Mouse (Mus musculus): ENCODE measurements around the gene Cds1.

DNA sequence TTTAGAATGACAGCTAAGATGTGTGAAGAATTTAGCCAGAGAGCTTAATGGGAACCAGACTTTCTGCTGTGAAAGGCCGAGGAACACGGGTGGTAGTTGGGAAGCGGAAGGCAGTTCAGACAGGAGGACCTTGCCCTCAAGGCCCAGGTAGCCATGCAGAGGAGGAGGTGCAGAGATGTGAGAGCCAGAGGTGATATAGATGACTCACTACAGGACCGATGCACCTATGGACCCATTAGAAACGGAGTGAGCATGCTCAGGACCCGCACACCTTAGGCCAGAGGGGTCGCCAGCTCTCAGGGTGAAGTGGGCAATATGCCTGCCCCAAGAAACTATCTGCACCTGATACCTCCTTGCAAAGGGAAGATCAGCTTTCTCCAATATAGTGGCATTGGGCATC is 3.6 kb downstream of the Cds1 start:
- TF ChIP-seq CTCF (IDR thresholded peaks at IDR 0.05; ENCODE audit: low read depth, low read length) (no peak), POLR2A (IDR thresholded peaks at IDR 0.05; ENCODE audit: borderline replicate concordance, low read depth, low read length) (no peak)

Data from bone marrow macrophage, adult 2 months (primary cell).